Mouse (Mus musculus) naive thymus-derived CD4-positive, alpha-beta T cell, adult 5 months (primary cell): Measurements from ENCODE around the gene Calcr. TPM values are rescaled to one million over a fixed set of nuclear protein-coding genes. Genes with fewer than 3 reads are reported as not detected.

Experiments used
- polyA plus RNA-seq: library from polyadenylated mRNA; unstranded; fragments of 100-300 nt; shearing (Covaris generic); gene quantifications from one replicate; pipeline ENCODE4 v1.2.1, GENCODE M21; 2017

Gene Calcr
- polyA plus RNA-seq: not detected

GRCm38 (mm10) chr6:3764230-3764764, at the start of gene Calcr:
Gene Calcr, minus strand, starts transcription at chr6:3764714.

Other genes with a start within 250 kb of the Calcr start
- gene Tfpi2, start 224.2 kb upstream of the Calcr start, polyA plus RNA-seq: 0.30 TPM
- not detected for gene Gngt1, start 229.1 kb upstream of the Calcr start, polyA plus RNA-seq
- gene Gng11, start 239.2 kb upstream of the Calcr start, polyA plus RNA-seq: not detected